Mouse (Mus musculus): ENCODE data around the gene Mief1. TPM values are rescaled to one million over a fixed set of nuclear protein-coding genes. Genes with fewer than 3 reads are reported as not detected.

The Mief1 gene
- total RNA-seq (2023): 49.8 TPM

DNA sequence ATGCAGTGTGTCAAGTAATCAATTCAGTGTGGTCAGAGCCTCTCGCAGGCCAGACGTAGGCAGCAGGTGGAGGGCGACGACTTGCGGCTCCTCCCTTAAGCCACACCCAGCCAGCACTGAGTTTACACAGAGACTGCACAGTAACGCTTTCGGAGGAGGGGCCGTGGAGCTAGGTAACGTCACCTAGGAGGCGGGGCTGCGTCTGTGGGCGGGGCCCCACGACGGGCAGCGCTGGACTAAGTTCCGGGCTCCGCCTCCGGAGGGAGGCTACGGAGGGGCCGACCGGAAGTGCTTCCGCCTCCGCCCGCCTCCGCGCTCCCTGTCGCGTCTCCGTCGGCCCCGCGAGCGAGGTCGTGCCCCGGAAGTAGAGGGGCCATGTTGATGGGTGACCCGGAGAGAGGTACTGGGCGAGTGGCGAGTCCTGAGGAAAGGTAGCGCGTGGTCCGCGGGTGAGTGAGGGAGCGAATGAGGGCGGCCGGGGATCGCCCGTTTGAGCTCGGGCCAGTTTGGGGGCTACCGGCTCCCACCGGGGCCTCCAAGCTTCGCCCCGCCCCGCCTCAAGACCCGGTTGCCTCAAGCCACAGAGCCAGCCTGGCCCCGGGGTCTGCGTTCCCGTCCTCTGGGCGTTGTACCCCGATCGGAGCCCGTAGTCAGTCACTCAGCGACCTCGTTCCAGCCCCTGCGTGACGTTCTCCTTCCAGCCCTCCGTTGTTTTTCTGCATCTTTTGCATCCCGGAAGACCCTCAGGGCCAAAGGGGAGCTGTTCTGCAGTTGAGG lies at the start of gene Mief1:
TSS of gene Mief1 (plus strand) at position 286 of the 777 bp plus-strand sequence.

DNA sequence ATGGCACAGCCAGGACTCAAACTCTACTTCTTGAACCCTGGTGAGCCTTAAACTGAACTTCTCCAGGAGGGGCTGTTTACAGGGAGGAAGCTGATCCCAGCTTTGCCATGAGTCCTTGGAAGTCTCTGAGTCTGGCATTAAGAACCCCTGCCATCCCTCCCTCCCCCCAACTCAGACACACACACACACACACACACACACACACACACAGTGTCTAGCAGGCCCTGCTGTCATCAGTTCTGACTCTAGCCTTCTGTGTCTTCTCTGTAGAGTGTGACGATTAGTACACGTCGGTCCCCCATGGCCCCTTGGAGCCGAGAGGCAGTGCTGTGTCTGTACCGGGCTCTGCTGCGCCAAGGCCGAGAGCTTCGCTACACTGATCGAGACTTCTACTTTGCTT lies 1.7 kb downstream of the Mief1 start, which contains the start of gene AC140267.1:
TSS of gene AC140267.1 (plus strand) at position 301 of the 400 bp plus-strand sequence.

DNA sequence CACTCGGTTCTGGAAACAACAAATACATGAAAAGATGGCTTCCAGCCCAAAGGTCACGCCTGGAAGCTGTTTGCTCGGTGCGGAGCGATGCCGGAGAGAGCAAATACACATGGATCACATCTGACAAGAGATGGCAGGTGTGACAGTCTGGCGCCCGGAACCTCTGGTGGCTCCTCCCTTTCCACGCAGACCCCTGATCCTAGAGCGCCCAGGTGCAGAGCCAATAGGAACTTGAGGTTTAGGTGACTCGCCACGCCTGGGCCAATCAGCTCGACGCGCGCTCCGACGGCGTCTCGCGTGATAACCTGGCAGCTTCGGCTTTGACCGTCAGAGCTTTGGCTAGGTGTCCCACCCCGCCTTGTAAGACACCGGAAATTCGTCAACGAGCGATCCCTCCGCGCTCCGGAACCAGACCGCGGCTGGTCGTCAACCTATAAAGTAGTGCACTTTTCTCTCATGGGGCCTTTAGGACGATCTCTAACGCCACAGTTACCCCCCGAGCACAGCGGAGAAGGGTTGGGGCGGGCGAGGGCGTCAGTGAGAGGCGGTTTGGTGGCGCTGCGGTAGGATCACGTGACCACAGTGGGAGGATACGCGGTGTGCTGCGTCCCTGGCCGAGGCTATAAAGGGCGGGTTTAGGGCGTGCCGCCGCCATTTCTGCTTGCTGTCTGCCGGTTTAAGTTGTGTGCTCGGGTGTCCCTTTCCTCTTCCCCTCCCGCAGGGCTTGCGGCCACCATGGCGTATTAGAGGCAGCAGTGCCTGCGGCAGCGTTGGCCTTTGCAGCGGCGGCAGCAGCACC lies 21.2 kb downstream of the Mief1 start, which contains the start of gene Atf4:
TSS of gene Atf4 (plus strand) at position 338 of the 799 bp plus-strand sequence.

DNA sequence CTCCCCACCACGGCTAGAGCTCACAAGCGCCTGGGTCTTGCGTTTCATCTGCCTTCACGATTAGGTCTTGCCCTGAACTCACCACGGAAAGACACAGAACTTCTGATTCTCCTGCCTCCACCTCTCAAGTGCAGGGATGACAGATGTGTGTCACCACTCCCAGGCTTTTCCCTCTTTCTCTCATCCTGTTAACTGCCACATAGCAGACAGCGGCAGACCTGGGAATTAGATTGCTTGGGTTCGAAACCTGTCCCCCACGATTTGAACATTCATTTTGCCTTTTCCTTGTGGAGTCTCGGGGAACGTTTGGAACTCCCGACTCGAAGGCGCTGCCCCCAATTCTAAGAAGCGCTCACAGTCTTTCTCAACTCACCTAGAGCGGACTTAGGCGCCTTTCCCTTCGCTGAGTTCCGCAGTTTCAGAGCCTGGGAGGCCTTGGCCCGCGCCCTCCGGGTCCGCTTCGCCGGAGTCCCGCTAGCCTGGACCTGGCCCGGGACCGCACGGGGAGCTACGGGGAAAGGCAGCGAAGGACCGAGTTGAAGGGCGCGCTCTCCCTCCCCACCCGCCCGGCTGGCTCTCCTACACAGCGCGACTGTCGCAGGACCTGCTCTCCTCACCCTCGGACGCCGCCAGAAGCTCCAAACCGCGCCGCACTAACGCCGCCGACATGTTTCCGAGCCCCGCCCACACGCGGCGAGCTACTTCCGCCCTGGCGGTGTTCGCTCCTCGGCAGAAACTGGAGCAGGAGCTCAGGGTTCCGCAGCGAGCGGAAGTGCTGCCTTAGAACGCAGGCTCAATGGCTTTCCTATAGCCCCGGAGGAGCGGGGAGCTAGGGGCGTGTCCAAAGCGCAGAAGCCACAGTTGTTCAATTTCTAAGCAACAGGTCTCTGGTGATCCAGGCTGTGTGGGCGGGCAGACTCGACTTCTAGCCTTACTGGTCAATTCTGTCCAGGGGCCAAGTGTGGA lies 30.1 kb downstream of the Mief1 start, which contains the start of gene Rps19bp1:
TSS of gene Rps19bp1 (minus strand) at position 706 of the 966 bp plus-strand sequence.

DNA sequence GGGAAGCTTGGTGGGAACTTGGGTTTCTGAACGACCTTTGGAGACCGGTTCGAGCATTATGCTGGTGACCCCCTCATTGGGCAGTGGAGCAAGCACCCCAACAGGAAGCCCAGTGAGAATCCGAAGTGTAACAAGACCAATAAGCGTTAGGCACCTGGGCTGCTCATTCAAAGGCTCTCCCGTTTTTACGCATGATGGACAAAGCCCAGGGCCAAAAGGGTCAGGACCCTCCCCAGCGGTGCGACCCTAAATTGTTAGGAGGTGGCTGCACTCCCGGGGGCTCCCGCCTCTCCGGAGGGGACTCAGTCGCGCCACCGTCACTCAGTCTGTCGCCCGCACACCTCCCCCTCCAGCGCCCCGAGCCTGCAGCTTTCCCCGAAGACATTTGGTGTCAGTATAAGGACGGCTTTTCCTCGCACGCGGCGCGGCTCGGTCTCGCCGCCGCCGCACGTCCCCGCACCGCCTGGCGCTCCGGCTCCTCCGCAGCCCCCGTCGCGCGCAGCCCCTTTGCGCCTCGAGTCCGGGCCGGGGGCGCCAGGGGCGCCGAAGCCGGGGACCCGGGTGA lies 53.1 kb downstream of the Mief1 start, which contains the start of gene Cacna1i:
TSS of gene Cacna1i (plus strand) at position 388 of the 565 bp plus-strand sequence.

Other genes with a start within 250 kb of the Mief1 start
- 0.80 TPM for gene Pdgfb, start 219.0 kb upstream of the Mief1 start, total RNA-seq (2023)
- gene Syngr1, start 142.7 kb upstream of the Mief1 start, total RNA-seq (2023): not detected
- gene Rpl3, start 142.2 kb upstream of the Mief1 start, total RNA-seq (2023): 1,557 TPM
- gene Tab1, start 100.9 kb upstream of the Mief1 start, total RNA-seq (2023): 23.3 TPM
- not detected for gene Mgat3, start 60.3 kb upstream of the Mief1 start, total RNA-seq (2023)
- 10.1 TPM for gene AC140267.1, start 1.8 kb downstream of the Mief1 start, total RNA-seq (2023)
- gene Atf4, start 21.2 kb downstream of the Mief1 start, total RNA-seq (2023): 363 TPM
- 23.2 TPM for gene Rps19bp1, start 30.3 kb downstream of the Mief1 start, total RNA-seq (2023)
- gene Cacna1i, start 53.2 kb downstream of the Mief1 start, total RNA-seq (2023): 2.8 TPM